Mouse (Mus musculus) layer of hippocampus, postnatal 25 days (tissue): ENCODE results near the gene Matn4. TPM values are rescaled to one million over a fixed set of nuclear protein-coding genes. Genes with fewer than 3 reads are reported as not detected.

Experiments
- microRNA-seq, 2 experiments: library from miRNA; unstranded; fragments of <30 nt; microRNA quantifications; one replicate each; pipeline ENCODE4 v1.2.0; 2021
- total RNA-seq, 2 experiments: library from RNA; stranded (reverse); gene quantifications; 2 replicates each; pipeline ENCODE4 v1.2.3; 2021

Matn4 gene
- total RNA-seq, 2 experiments from 2014 or later = 13.0 to 17.5 TPM

Small RNA genes within 50 kb of the gene (microRNA-seq; reads per million reads assigned to microRNA genes)
- gene Mir7678 = 0 reads per million in 2 experiments

Other genes starting within 250 kb of the Matn4 start
- 1 to 10 TPM; 4.4 to 5.0 TPM for gene Kcns1, start 234.0 kb downstream of the Matn4 start, total RNA-seq
- not detected for gene Wfdc5, start 222.4 kb downstream of the Matn4 start, total RNA-seq
- gene Wfdc12, start 214.6 kb downstream of the Matn4 start, total RNA-seq = not detected
- not detected for gene Wfdc15a, start 205.0 kb downstream of the Matn4 start, total RNA-seq
- not detected for gene Wfdc15b, start 183.5 kb downstream of the Matn4 start, total RNA-seq
- not detected for gene Svs2, start 166.7 kb downstream of the Matn4 start, total RNA-seq
- not detected for gene Svs3b, start 148.5 kb downstream of the Matn4 start, total RNA-seq
- not detected for gene Svs4, start 126.7 kb downstream of the Matn4 start, total RNA-seq
- gene Svs3a, start 115.9 kb downstream of the Matn4 start, total RNA-seq = not detected
- gene Svs6, start 88.4 kb downstream of the Matn4 start, total RNA-seq = not detected
- gene Svs5, start 72.4 kb downstream of the Matn4 start, total RNA-seq = not detected
- under 1 TPM; 0.59 to 0.68 TPM for gene Slpi, start 16.1 kb downstream of the Matn4 start, total RNA-seq
- under 1 TPM; 0.34 to 0.45 TPM for gene Rbpjl, start 2.0 kb downstream of the Matn4 start, total RNA-seq
- 100 to 1,000 TPM; 101 to 146 TPM for gene Sdc4, start 38.7 kb upstream of the Matn4 start, total RNA-seq
- gene Sys1, start 51.8 kb upstream of the Matn4 start, total RNA-seq = 10 to 100 TPM; 41.0 to 45.2 TPM
- gene Gm20458, start 55.8 kb upstream of the Matn4 start, total RNA-seq = 10 to 100 TPM in 1 of 2 experiments, 1 to 10 TPM in 1; 3.9 to 11.3 TPM
- not detected for gene Trp53tg5, start 68.6 kb upstream of the Matn4 start, total RNA-seq
- 100 to 1,000 TPM; 116 to 118 TPM for gene Dbndd2, start 80.9 kb upstream of the Matn4 start, total RNA-seq
- 10 to 100 TPM; 85.3 to 87.3 TPM for gene Pigt, start 92.4 kb upstream of the Matn4 start, total RNA-seq
- gene Wfdc2, start 157.3 kb upstream of the Matn4 start, total RNA-seq = under 1 TPM in 1 of 2 experiments, not detected in 1; 0.34 TPM
- not detected for gene Spint3, start 168.3 kb upstream of the Matn4 start, total RNA-seq
- not detected for gene Wfdc6a, start 180.3 kb upstream of the Matn4 start, total RNA-seq
- gene Eppin, start 188.4 kb upstream of the Matn4 start, total RNA-seq = not detected
- not detected for gene Wfdc6b, start 208.4 kb upstream of the Matn4 start, total RNA-seq
- gene Wfdc8, start 208.5 kb upstream of the Matn4 start, total RNA-seq = not detected
- not detected for gene Wfdc16, start 233.6 kb upstream of the Matn4 start, total RNA-seq